Mouse (Mus musculus): Measurements from ENCODE around the gene Kmt2e. TPM values are rescaled to one million over a fixed set of nuclear protein-coding genes. Genes with fewer than 3 reads are reported as not detected.

Kmt2e gene
- total and polyA plus RNA-seq, 3 experiments, result 8.0 to 220 (median 40.7) TPM

DNA sequence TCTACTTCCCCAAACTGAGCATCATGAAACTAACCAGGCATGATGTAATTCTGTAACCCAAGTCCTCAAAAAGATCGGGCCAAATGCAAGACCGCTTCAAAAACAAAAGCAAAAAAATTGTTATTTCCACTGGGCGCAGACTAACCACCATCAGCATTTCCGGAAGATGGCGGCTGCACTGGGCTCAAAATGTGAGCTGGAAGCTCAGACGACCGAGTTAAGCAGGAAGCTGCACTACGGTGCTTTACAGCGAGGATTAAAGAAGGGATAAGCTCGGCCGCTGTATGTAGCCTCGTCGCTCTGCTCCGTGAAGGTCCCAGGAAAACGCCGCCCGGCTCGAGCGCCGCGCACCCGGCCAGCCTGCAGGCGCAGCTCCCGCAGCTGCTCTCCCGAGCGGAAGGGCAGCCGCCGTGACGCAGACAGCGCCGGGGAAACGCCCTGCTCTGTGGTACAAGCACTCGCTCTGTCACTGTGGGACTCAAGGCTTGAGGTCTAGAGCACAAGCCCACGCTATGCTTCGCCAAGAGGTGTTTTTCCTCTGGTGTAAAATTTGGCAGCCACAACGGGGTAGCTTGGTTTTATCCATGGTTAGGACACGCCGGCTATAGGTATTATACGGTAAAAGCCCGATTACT, 16.0 kb upstream of the Kmt2e start:
- peak overlapping the region; percentile 78 for H3K4me3 ChIP-seq (ENCODE audit: low read depth, low read length)
- peaks cover 57% of the 10 kb centered on the region for H3K4me1 ChIP-seq (ENCODE audit: insufficient read depth, low read depth, low read length)
- DNase-seq (ENCODE audit: low spot score) (peak; percentile 84), ATAC-seq (ENCODE audit: extremely low read depth, insufficient number of reproducible peaks, low FRiP score, poor library complexity, severe bottlenecking) (peak; percentile 82)
- H3K9me3 ChIP-seq (replicated peaks), result no peaks in the 10 kb centered on the region
- no peak for TF ChIP-seq GATA2 (IDR thresholded peaks at IDR 0.05; ENCODE audit: borderline replicate concordance, low read depth, low read length)
- no peak for TF ChIP-seq TAL1 (conservative IDR thresholded peaks at IDR 0.05; ENCODE audit: low read depth, low read length)
- no peak for TF ChIP-seq GATA1 (IDR thresholded peaks at IDR 0.05; ENCODE audit: borderline replicate concordance, low read length)
- no peak for TF ChIP-seq CTCF (IDR thresholded peaks at IDR 0.05; ENCODE audit: low read depth, low read length)
- TF ChIP-seq POLR2AphosphoS5 (IDR thresholded peaks at IDR 0.05; ENCODE audit: insufficient replicate concordance, low read depth, low read length), result no peak
- H3K36me3 ChIP-seq (replicated peaks), result peaks cover 36% of the 10 kb centered on the region
- no peaks in the 10 kb centered on the region for H3K27me3 ChIP-seq (ENCODE audit: insufficient read depth, low read length)

DNA sequence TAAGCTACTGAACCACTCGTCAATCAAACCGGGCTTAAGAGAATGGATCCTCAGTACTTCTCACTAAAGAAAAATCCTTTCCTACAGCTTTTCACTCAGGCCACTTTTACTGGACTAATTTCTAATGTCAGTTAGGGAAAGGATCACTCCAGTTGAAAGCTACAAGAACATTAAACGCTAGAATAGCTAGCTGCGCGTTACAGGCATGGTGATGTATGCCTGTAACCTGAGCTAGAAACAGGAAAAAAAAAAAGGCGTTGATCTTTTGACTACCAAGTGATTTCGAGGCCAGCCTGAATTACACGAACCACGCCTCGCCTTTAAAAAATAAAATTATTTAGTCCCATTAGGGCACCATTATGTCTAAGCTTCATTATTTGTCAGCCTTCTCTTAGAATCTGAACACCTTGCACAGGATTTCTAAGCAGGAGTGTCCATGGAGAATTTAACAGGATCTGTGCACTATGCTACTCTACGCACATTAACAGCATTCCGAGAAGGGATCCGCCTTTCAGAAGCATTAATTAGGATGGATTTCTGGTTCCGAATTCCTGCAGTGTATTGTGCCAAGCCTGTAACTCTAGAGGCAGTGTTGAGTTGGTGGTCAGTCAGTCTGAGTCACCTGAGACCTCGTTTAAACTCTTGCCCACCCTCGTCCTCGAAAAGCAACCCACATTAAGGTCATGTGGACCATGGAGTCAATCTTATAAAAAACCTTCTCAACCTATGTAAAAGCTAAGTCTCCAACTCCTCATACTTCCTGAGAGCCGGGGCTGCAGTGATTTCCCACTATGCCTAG, 15.2 kb upstream of the Kmt2e start:
- ATAC-seq (ENCODE audit: extremely low read depth, insufficient number of reproducible peaks, low FRiP score, poor library complexity, severe bottlenecking), result no peak

DNA sequence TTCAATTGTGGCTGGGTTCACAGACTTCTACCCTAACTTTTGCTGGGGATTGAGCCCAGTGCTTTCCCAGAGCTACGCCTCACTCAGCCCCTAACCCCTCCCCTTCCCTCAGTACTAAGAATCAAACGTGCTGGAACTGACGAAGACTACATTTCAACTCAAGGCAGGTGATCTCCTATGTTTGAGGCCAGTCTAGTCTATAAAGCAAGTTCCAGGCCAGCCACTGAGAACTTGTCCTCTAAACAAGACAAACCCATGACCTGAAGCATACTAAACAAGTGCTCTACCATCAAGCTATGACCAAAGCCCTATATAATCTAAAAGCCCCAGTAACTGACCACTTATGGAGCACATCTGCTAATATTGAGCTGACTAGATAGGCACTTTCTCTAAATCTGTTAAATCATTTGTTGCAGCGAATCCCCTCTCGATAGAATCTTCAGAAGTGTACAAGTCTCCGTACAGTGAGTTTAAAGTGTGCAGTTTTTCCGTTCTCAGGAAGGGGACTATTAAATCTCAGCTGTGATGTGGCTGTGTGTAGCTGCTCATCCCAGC, 14.5 kb upstream of the Kmt2e start:
- H3K27me3 ChIP-seq (ENCODE audit: insufficient read depth, low read length), result no peaks in the 10 kb centered on the region
- peaks cover 38% of the 10 kb centered on the region for H3K36me3 ChIP-seq (replicated peaks)
- ATAC-seq (ENCODE audit: extremely low read depth, insufficient number of reproducible peaks, low FRiP score, poor library complexity, severe bottlenecking) (no peak), DNase-seq (ENCODE audit: low spot score) (no peak)
- peaks cover 51% of the 10 kb centered on the region for H3K4me1 ChIP-seq (ENCODE audit: insufficient read depth, low read depth, low read length)
- H3K9me3 ChIP-seq (replicated peaks), result no peaks in the 10 kb centered on the region
- no peak for TF ChIP-seq TAL1 (conservative IDR thresholded peaks at IDR 0.05; ENCODE audit: low read depth, low read length)
- TF ChIP-seq GATA2 (IDR thresholded peaks at IDR 0.05; ENCODE audit: borderline replicate concordance, low read depth, low read length), result no peak
- TF ChIP-seq CTCF (IDR thresholded peaks at IDR 0.05; ENCODE audit: low read depth, low read length), result no peak
- TF ChIP-seq POLR2AphosphoS5 (IDR thresholded peaks at IDR 0.05; ENCODE audit: insufficient replicate concordance, low read depth, low read length), result no peak
- TF ChIP-seq GATA1 (IDR thresholded peaks at IDR 0.05; ENCODE audit: borderline replicate concordance, low read length), result no peak
- peak overlapping the region; percentile 28; the same call in 1 of the 2 replicates for H3K4me3 ChIP-seq (ENCODE audit: low read depth, low read length)

More for the DNA sequence above, 15.2 kb upstream of the Kmt2e start:
- no peak for DNase-seq (ENCODE audit: low spot score)
- Histone ChIP-seq H3K4me3 (ENCODE audit: low read depth, low read length) (peak overlapping the region; percentile 78), H3K4me1 (ENCODE audit: insufficient read depth, low read depth, low read length) (peaks cover 52% of the 10 kb centered on the region), H3K27me3 (ENCODE audit: insufficient read depth, low read length) (no peaks in the 10 kb centered on the region), H3K36me3 (replicated peaks) (peaks cover 34% of the 10 kb centered on the region), H3K9me3 (replicated peaks) (no peaks in the 10 kb centered on the region)
- TF ChIP-seq TAL1 (conservative IDR thresholded peaks at IDR 0.05; ENCODE audit: low read depth, low read length) (no peak), CTCF (IDR thresholded peaks at IDR 0.05; ENCODE audit: low read depth, low read length) (no peak), GATA1 (IDR thresholded peaks at IDR 0.05; ENCODE audit: borderline replicate concordance, low read length) (no peak), POLR2AphosphoS5 (IDR thresholded peaks at IDR 0.05; ENCODE audit: insufficient replicate concordance, low read depth, low read length) (no peak), GATA2 (IDR thresholded peaks at IDR 0.05; ENCODE audit: borderline replicate concordance, low read depth, low read length) (no peak)

DNA sequence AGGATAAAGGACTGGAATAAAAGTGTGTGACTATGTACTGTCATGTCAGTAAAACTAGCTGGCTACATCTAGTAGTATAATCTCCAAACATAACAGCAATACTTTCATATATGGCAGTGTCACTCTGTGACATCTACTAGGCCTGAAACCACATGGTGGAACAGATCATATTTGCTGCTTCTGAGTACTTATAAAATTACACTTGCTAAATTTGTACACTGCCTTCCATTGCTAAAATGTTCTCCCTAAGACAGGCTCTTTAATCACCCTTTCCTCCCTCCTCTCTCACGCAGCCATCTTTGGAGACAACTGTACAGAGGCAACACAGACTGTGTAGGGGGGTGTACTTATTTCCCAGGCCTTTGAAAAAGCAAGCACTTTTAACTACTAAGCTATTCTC, 13.8 kb upstream of the Kmt2e start:
- TF ChIP-seq GATA1 (IDR thresholded peaks at IDR 0.05; ENCODE audit: borderline replicate concordance, low read length), result no peak
- no peak for TF ChIP-seq CTCF (IDR thresholded peaks at IDR 0.05; ENCODE audit: low read depth, low read length)
- TF ChIP-seq GATA2 (IDR thresholded peaks at IDR 0.05; ENCODE audit: borderline replicate concordance, low read depth, low read length), result no peak
- TF ChIP-seq TAL1 (conservative IDR thresholded peaks at IDR 0.05; ENCODE audit: low read depth, low read length), result no peak
- TF ChIP-seq POLR2AphosphoS5 (IDR thresholded peaks at IDR 0.05; ENCODE audit: insufficient replicate concordance, low read depth, low read length), result no peak; the same call in 1 of the 2 replicates
- peaks cover 38% of the 10 kb centered on the region for H3K36me3 ChIP-seq (replicated peaks)
- no peak for ATAC-seq (ENCODE audit: extremely low read depth, insufficient number of reproducible peaks, low FRiP score, poor library complexity, severe bottlenecking)

DNA sequence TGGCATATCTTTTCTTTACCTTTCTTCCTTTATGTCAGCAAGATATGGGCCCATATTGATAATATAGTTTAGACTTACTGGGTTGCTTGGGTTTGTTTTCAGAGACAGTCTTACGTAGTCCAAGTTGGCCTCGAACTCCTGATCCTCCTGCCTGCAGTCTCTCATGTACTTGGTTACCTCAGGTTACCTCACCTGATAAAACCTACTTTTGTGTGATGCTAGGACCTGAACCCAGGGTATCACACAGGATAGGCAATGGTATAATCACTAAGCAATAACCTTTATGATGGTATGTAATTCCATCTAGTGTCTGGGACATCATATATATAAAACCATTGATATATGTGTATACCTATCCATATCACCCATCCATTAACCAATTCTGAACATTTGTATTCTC, 12.8 kb upstream of the Kmt2e start:
- Histone ChIP-seq H3K27me3 (ENCODE audit: insufficient read depth, low read length) (no peaks in the 10 kb centered on the region), H3K4me1 (ENCODE audit: insufficient read depth, low read depth, low read length) (peaks cover 47% of the 10 kb centered on the region), H3K36me3 (replicated peaks) (peaks cover 43% of the 10 kb centered on the region), H3K4me3 (ENCODE audit: low read depth, low read length) (no peak overlapping the region), H3K9me3 (replicated peaks) (no peaks in the 10 kb centered on the region)
- no peak for TF ChIP-seq CTCF (IDR thresholded peaks at IDR 0.05; ENCODE audit: low read depth, low read length)
- no peak for TF ChIP-seq GATA2 (IDR thresholded peaks at IDR 0.05; ENCODE audit: borderline replicate concordance, low read depth, low read length)
- TF ChIP-seq POLR2AphosphoS5 (IDR thresholded peaks at IDR 0.05; ENCODE audit: insufficient replicate concordance, low read depth, low read length), result no peak
- no peak for TF ChIP-seq GATA1 (IDR thresholded peaks at IDR 0.05; ENCODE audit: borderline replicate concordance, low read length)
- no peak for TF ChIP-seq TAL1 (conservative IDR thresholded peaks at IDR 0.05; ENCODE audit: low read depth, low read length)
- ATAC-seq (ENCODE audit: extremely low read depth, insufficient number of reproducible peaks, low FRiP score, poor library complexity, severe bottlenecking), result no peak
- DNase-seq (ENCODE audit: low spot score), result no peak

More for the DNA sequence above, 13.8 kb upstream of the Kmt2e start:
- no peak for DNase-seq (ENCODE audit: low spot score)
- H3K4me1 ChIP-seq (ENCODE audit: insufficient read depth, low read depth, low read length), result peaks cover 47% of the 10 kb centered on the region
- no peaks in the 10 kb centered on the region for H3K9me3 ChIP-seq (replicated peaks)
- H3K27me3 ChIP-seq (ENCODE audit: insufficient read depth, low read length), result no peaks in the 10 kb centered on the region
- no peak overlapping the region for H3K4me3 ChIP-seq (ENCODE audit: low read depth, low read length)

DNA sequence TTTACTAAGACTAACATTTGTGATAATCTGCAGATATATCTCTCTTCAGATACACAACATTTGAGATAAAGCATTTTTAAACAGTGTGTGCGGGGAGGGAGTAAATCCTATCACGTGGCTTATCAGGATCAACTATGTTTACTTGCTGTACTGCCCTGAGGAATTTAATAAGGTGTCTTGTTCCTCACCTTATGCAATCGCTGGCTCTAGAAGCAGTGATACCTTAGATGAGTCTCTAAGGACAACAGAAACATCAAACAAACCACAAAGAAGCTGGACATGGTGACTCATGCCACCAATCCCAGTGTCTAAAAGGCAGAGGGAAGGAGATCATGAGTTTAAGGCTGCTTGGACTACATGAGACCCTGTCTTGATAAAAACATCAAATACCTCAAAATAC, 11.2 kb upstream of the Kmt2e start:
- Histone ChIP-seq H3K27me3 (ENCODE audit: insufficient read depth, low read length) (no peaks in the 10 kb centered on the region), H3K36me3 (replicated peaks) (peaks cover 53% of the 10 kb centered on the region), H3K4me1 (ENCODE audit: insufficient read depth, low read depth, low read length) (peaks cover 45% of the 10 kb centered on the region), H3K4me3 (ENCODE audit: low read depth, low read length) (no peak overlapping the region), H3K9me3 (replicated peaks) (no peaks in the 10 kb centered on the region)
- TF ChIP-seq POLR2AphosphoS5 (IDR thresholded peaks at IDR 0.05; ENCODE audit: insufficient replicate concordance, low read depth, low read length), result no peak
- no peak for TF ChIP-seq GATA2 (IDR thresholded peaks at IDR 0.05; ENCODE audit: borderline replicate concordance, low read depth, low read length)
- no peak for TF ChIP-seq CTCF (IDR thresholded peaks at IDR 0.05; ENCODE audit: low read depth, low read length)
- TF ChIP-seq GATA1 (IDR thresholded peaks at IDR 0.05; ENCODE audit: borderline replicate concordance, low read length), result no peak
- no peak for TF ChIP-seq TAL1 (conservative IDR thresholded peaks at IDR 0.05; ENCODE audit: low read depth, low read length)
- ATAC-seq (ENCODE audit: extremely low read depth, insufficient number of reproducible peaks, low FRiP score, poor library complexity, severe bottlenecking), result no peak
- no peak for DNase-seq (ENCODE audit: low spot score)
